Mouse (Mus musculus) testis, adult 2 months (tissue): Measurements from ENCODE around the gene Slc35b2.

Experiments used
- CTCF ChIP-seq: fragments of 200-500 bp; IDR thresholded peaks from 2 replicates; pipeline ENCODE4 v1.5.1; 2012; ENCODE audit warnings: low read depth, mild to moderate bottlenecking, inconsistent platforms, low read length, moderate library complexity; ENCODE audit not compliant: control insufficient read depth, insufficient read depth, insufficient replicate concordance
- POLR2A ChIP-seq: fragments of 200-500 bp; IDR thresholded peaks from 2 replicates; pipeline ENCODE4 v1.6.1; 2012; ENCODE audit warnings: low read depth, mild to moderate bottlenecking, inconsistent platforms, low read length, moderate library complexity; ENCODE audit not compliant: control insufficient read depth

- no peak for TF ChIP-seq CTCF
- no peak for TF ChIP-seq POLR2A
Measured at GRCm38 (mm10) chr17:45556514-45557245, 7.0 kb upstream of the Slc35b2 start.
